9 mouse cellular contexts compared by ENCODE assay signal in the genomic region with DNA sequence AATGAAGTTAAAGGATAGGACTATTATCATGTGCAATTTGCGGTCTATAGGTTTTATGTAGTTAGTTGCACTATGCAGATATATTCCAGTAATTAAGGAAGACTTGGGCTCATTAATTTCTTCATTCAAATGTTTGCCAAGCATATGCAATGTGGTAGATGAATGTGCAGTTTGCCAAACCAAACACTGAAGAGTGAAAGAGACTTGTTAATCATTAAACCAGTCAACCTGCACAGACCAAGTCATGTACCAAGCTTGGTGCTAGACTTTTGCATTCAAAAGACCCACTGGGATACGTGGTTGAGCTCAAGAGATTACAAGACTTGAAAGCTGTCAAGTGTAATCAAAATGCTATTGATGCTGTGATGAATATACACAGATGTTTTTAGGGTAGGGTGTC. TPM values are rescaled to one million over a fixed set of nuclear protein-coding genes. Genes with fewer than 3 reads are reported as not detected.
DNase-seq lines count a peak whose midpoint lies in the region; ATAC-seq and TF ChIP-seq lines count a peak whose summit lies in the region.
"Had no signal": no experiment of that assay in that cellular context is flagged by ENCODE, and none has a peak within 500 bp of the region (broad histone marks: within the 10 kb centered on the region; RNA-seq: fewer than 3 reads in every experiment).

No protein-coding gene starts in this region.

- H3K36me3 ChIP-seq in forebrain, embryonic 11.5 days (ENCODE audit: control insufficient read depth, insufficient read depth, low read length): no peaks in the 10 kb centered on the region
- H3K36me3 ChIP-seq in forebrain, embryonic 16.5 days (ENCODE audit: control insufficient read depth, insufficient read depth): no peaks in the 10 kb centered on the region
- no peaks in the 10 kb centered on the region for H3K36me3 ChIP-seq in limb, embryonic 12.5 days
- no peaks in the 10 kb centered on the region for H3K36me3 ChIP-seq in limb, embryonic 10.5 days
- H3K36me3 ChIP-seq in liver, embryonic 14.5 days (replicated peaks; ENCODE audit: control insufficient read depth, insufficient read depth, low read depth): no peaks in the 10 kb centered on the region

- POLR2A ChIA-PET in Patski (lab: Charles Lee): no interaction called here

- in situ Hi-C loops in Patski (cut with MboI; ENCODE audit: low pct_unique_long_range_greater_than_20kb): loop anchor here (5.0 kb wide), 1 partner anchor 219 kb away; no protein-coding TSS in a partner anchor

- H3K4me1 ChIP-seq in forebrain, embryonic 11.5 days (replicated peaks; ENCODE audit: control insufficient read depth, insufficient read depth, low read length): no peaks in the 10 kb centered on the region
- no peaks in the 10 kb centered on the region for H3K4me1 ChIP-seq in forebrain, embryonic 16.5 days (replicated peaks; ENCODE audit: control insufficient read depth, insufficient read depth, low read length)
- peaks cover 11% of the 10 kb centered on the region for H3K4me1 ChIP-seq in limb, embryonic 12.5 days (replicated peaks)
- no peaks in the 10 kb centered on the region for H3K4me1 ChIP-seq in limb, embryonic 10.5 days
- peaks cover 3 to 4% of the 10 kb centered on the region in 2 experiments; a peak in 3 of 4 replicates for H3K4me1 ChIP-seq in liver, embryonic 14.5 days (replicated peaks; ENCODE audit: control insufficient read depth in 2 of 2, insufficient read depth in 2 of 2, low read length in 1 of 2)

- intact Hi-C loops in left cerebral cortex, postnatal 25 days (cut with DNase I): loop anchor here (10.0 kb wide), 2 partner anchors 313 to 993 kb away; partner anchors contain the start of gene Ifngr1

- H3K27me3 ChIP-seq in forebrain, embryonic 11.5 days (ENCODE audit: control insufficient read depth, insufficient read depth, low read length): no peaks in the 10 kb centered on the region
- no peaks in the 10 kb centered on the region for H3K27me3 ChIP-seq in forebrain, embryonic 16.5 days (replicated peaks; ENCODE audit: control insufficient read depth, insufficient read depth, low read length)
- H3K27me3 ChIP-seq in limb, embryonic 12.5 days: no peaks in the 10 kb centered on the region
- no peaks in the 10 kb centered on the region for H3K27me3 ChIP-seq in limb, embryonic 10.5 days (ENCODE audit: low read depth, poor library complexity, severe bottlenecking)
- no peaks in the 10 kb centered on the region for H3K27me3 ChIP-seq in Patski
- H3K27me3 ChIP-seq in liver, embryonic 14.5 days (ENCODE audit: control insufficient read depth, insufficient read depth, low read length): no peaks in the 10 kb centered on the region

- no peak for TF ChIP-seq EP300 in liver, embryonic 14.5 days (IDR thresholded peaks at IDR 0.05; ENCODE audit: low read depth)

- DNase-seq in forebrain, embryonic 11.5 days (ENCODE audit: low spot score): no peak
- no peak for DNase-seq in limb, embryonic 10.5 days (ENCODE audit: low spot score)
- DNase-seq in Patski (ENCODE audit: low read depth, low spot score): peak; percentile 17
- no peak for DNase-seq in liver, embryonic 14.5 days (ENCODE audit: low read depth in 3 of 3, low spot score in 3 of 3)
- no peak for DNase-seq in left cerebral cortex, postnatal 25 days (ENCODE audit: low spot score in 2 of 2)
- no peak for DNase-seq in right cerebral cortex, postnatal 14 days

- no peaks in the 10 kb centered on the region for H3K9me3 ChIP-seq in forebrain, embryonic 11.5 days (ENCODE audit: control insufficient read depth, low read length)
- H3K9me3 ChIP-seq in forebrain, embryonic 16.5 days (ENCODE audit: control insufficient read depth, low read length): no peaks in the 10 kb centered on the region
- H3K9me3 ChIP-seq in limb, embryonic 12.5 days: no peaks in the 10 kb centered on the region
- H3K9me3 ChIP-seq in limb, embryonic 10.5 days (replicated peaks): no peaks in the 10 kb centered on the region
- H3K9me3 ChIP-seq in liver, embryonic 14.5 days (ENCODE audit: control insufficient read depth, low read length): no peaks in the 10 kb centered on the region

- 80% methylated on average over 2 of the region's 2 CpGs for WGBS in forebrain, embryonic 11.5 days
- WGBS in forebrain, embryonic 16.5 days: 71% methylated on average over 2 of the region's 2 CpGs
- 75% methylated on average over 2 of the region's 2 CpGs for WGBS in limb, embryonic 12.5 days
- WGBS in limb, embryonic 10.5 days: 86% methylated on average over 2 of the region's 2 CpGs
- WGBS in liver, embryonic 14.5 days (ENCODE audit: insufficient replicate concordance): 65% methylated on average over 2 of the region's 2 CpGs

- no peak overlapping the region for H3K4me3 ChIP-seq in forebrain, embryonic 11.5 days (ENCODE audit: low read depth, low read length)
- no peak overlapping the region for H3K4me3 ChIP-seq in forebrain, embryonic 16.5 days (replicated peaks; ENCODE audit: low read length)
- no peak overlapping the region for H3K4me3 ChIP-seq in limb, embryonic 12.5 days (replicated peaks)
- no peak overlapping the region for H3K4me3 ChIP-seq in limb, embryonic 10.5 days
- no peak overlapping the region for H3K4me3 ChIP-seq in liver, embryonic 14.5 days (ENCODE audit: insufficient read depth in 1 of 2, low read depth in 2 of 2, low read length in 2 of 2)

- no peak for TF ChIP-seq CTCF in Patski (IDR thresholded peaks at IDR 0.05)
- no peak for TF ChIP-seq CTCF in liver, embryonic 14.5 days (IDR thresholded peaks at IDR 0.05; ENCODE audit: low read depth)

- no peak overlapping the region for H3K9ac ChIP-seq in forebrain, embryonic 11.5 days (ENCODE audit: low read length)
- no peak overlapping the region for H3K9ac ChIP-seq in forebrain, embryonic 16.5 days (replicated peaks; ENCODE audit: low read depth, low read length)
- no peak overlapping the region for H3K9ac ChIP-seq in limb, embryonic 12.5 days (replicated peaks)
- H3K9ac ChIP-seq in liver, embryonic 14.5 days (replicated peaks): no peak overlapping the region

- 0 out of 2 replicates have a peak, but pooled peaks have one; percentile 39 for ATAC-seq in forebrain, embryonic 11.5 days (replicated peaks; ENCODE audit: low FRiP score)
- ATAC-seq in forebrain, embryonic 16.5 days: no peak
- ATAC-seq in limb, embryonic 12.5 days (ENCODE audit: insufficient number of reproducible peaks, insufficient read depth, low FRiP score, low TSS enrichment, low read depth): no peak
- no peak for ATAC-seq in Patski
- ATAC-seq in liver, embryonic 14.5 days (ENCODE audit: insufficient read depth): no peak

- H3K4me2 ChIP-seq in forebrain, embryonic 11.5 days (ENCODE audit: low read depth, low read length, severe bottlenecking): no peak overlapping the region
- no peak overlapping the region for H3K4me2 ChIP-seq in forebrain, embryonic 16.5 days (ENCODE audit: low read length)
- 0 out of 2 replicates have a peak overlapping the region, but pooled peaks have one; percentile 26 for H3K4me2 ChIP-seq in limb, embryonic 12.5 days
- peak overlapping the region; percentile 52 for H3K4me2 ChIP-seq in liver, embryonic 14.5 days (ENCODE audit: low read depth)

- no peak overlapping the region for H3K27ac ChIP-seq in forebrain, embryonic 11.5 days (ENCODE audit: low read depth, low read length)
- H3K27ac ChIP-seq in forebrain, embryonic 16.5 days (ENCODE audit: low read length): no peak overlapping the region
- H3K27ac ChIP-seq in limb, embryonic 12.5 days: no peak overlapping the region
- no peak overlapping the region for H3K27ac ChIP-seq in limb, embryonic 10.5 days
- no peak overlapping the region for H3K27ac ChIP-seq in liver, embryonic 14.5 days

- CTCF ChIA-PET in Patski (lab: Charles Lee): interaction anchor here (0.9 to 3.6 kb wide), 2 partner anchors 165 to 216 kb away, joined by 3 to 13 read pairs; no protein-coding TSS in a partner anchor

RNA-seq across cellular contexts. Expression of gene Pex7, which starts 0.6 kb away (rescaled TPM):
- polyA plus RNA-seq in forebrain, embryonic 11.5 days (2014; fragmentation: Nextera tagmentation; extraction: Ambion mirVana): 27.2 and 28.0 TPM in 2 replicates
- polyA plus RNA-seq in forebrain, embryonic 16.5 days (2015; fragmentation: Nextera tagmentation; extraction: Ambion mirVana): 23.9 and 24.3 TPM in 2 replicates
- polyA plus RNA-seq in limb, embryonic 12.5 days (2016; fragmentation: Nextera tagmentation; extraction: Ambion mirVana): 20.8 and 21.2 TPM in 2 replicates
- 19.1 and 19.3 TPM in 2 replicates for polyA plus RNA-seq in limb, embryonic 10.5 days (2016; fragmentation: Nextera tagmentation; extraction: Ambion mirVana)
- 43.4 TPM for polyA plus RNA-seq in Patski (2021)
- 9.9 and 13.3 TPM in 2 replicates for polyA plus RNA-seq in liver, embryonic 14.5 days (2012; rRNA removed)
- polyA plus RNA-seq in liver, embryonic 14.5 days (2014; fragmentation: Nextera tagmentation; extraction: Ambion mirVana): 30.7 and 30.8 TPM in 2 replicates
- total RNA-seq in left cerebral cortex, postnatal 25 days (2021): 10 to 100 TPM; 24.3 to 27.1 TPM

RNA-seq across cellular contexts. Expression of gene Map3k5, which starts 26.2 kb away (rescaled TPM):
- polyA plus RNA-seq in forebrain, embryonic 11.5 days (2014; fragmentation: Nextera tagmentation; extraction: Ambion mirVana): 0.49 and 0.80 TPM in 2 replicates
- 0.80 and 0.84 TPM in 2 replicates for polyA plus RNA-seq in forebrain, embryonic 16.5 days (2015; fragmentation: Nextera tagmentation; extraction: Ambion mirVana)
- 1.2 and 1.4 TPM in 2 replicates for polyA plus RNA-seq in limb, embryonic 12.5 days (2016; fragmentation: Nextera tagmentation; extraction: Ambion mirVana)
- 0.44 and 0.58 TPM in 2 replicates for polyA plus RNA-seq in limb, embryonic 10.5 days (2016; fragmentation: Nextera tagmentation; extraction: Ambion mirVana)
- polyA plus RNA-seq in Patski (2021): 14.8 TPM
- polyA plus RNA-seq in liver, embryonic 14.5 days (2012; rRNA removed): 0.71 and 1.0 TPM in 2 replicates
- polyA plus RNA-seq in liver, embryonic 14.5 days (2014; fragmentation: Nextera tagmentation; extraction: Ambion mirVana): 1.1 and 1.3 TPM in 2 replicates
- 10 to 100 TPM; 46.4 to 56.3 TPM for total RNA-seq in left cerebral cortex, postnatal 25 days (2021)

RNA-seq across cellular contexts. Expression of gene Slc35d3, which starts 56.8 kb away (rescaled TPM):
- 0.52 and 0.69 TPM in 2 replicates for polyA plus RNA-seq in forebrain, embryonic 11.5 days (2014; fragmentation: Nextera tagmentation; extraction: Ambion mirVana)
- polyA plus RNA-seq in forebrain, embryonic 16.5 days (2015; fragmentation: Nextera tagmentation; extraction: Ambion mirVana): 1.5 and 1.8 TPM in 2 replicates
- 0.61 and 0.69 TPM in 2 replicates for polyA plus RNA-seq in limb, embryonic 12.5 days (2016; fragmentation: Nextera tagmentation; extraction: Ambion mirVana)
- 1.1 and 1.4 TPM in 2 replicates for polyA plus RNA-seq in limb, embryonic 10.5 days (2016; fragmentation: Nextera tagmentation; extraction: Ambion mirVana)
- polyA plus RNA-seq in Patski (2021): not detected
- 1.8 and 2.2 TPM in 2 replicates for polyA plus RNA-seq in liver, embryonic 14.5 days (2012; rRNA removed)
- 1.8 and 2.4 TPM in 2 replicates for polyA plus RNA-seq in liver, embryonic 14.5 days (2014; fragmentation: Nextera tagmentation; extraction: Ambion mirVana)
- total RNA-seq in left cerebral cortex, postnatal 25 days (2021): 1 to 10 TPM in 1 of 2 experiments, under 1 TPM in 1; 0.85 to 5.2 TPM
- polyA plus RNA-seq: C2C12 had no signal

Comparison
In these comparisons a context has a peak if more than half of its experiments do, and no peak if none do; other contexts are left out.
1. H3K4me2 ChIP-seq: peak in limb, embryonic 12.5 days (single experiment) and liver, embryonic 14.5 days (single experiment); none in forebrain, embryonic 11.5 days (single experiment) and forebrain, embryonic 16.5 days (single experiment).